Mouse (Mus musculus): ENCODE measurements at regions not wholly inside any gene's neighbourhood (a gene's known extent, or its start where the extent isn't known, plus 50 kb on each side); places are given as distances from the start of the nearest gene placed in this dataset.

DNA sequence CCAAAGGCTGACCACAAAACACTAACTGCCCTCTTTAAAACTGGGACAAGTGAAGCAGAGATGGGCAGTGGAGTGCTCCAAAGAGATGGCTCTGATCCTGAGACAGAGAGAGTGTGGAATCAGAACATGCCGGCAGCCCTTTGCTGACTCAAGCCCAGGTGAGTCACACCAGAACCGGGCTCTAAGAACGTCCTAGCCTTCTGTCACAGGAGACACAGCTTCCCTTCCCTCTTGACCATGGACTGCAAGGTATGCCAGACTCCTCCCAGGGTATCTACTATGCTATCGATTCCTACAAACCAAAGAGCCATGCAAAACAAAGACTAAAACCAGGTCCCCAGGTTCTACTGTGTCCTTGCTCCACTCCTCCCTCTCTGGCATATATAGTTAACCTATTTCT lies 98.0 kb downstream of the Dhx15 start:
- intact Hi-C loops (cut with DNase I) = no loop called here

GRCm38 (mm10) chr5:52088131-52088530 lies 102.2 kb downstream of the Dhx15 start:
- intact Hi-C loops (cut with DNase I) = no loop called here

GRCm38 (mm10) chr5:52086766-52087429 lies 103.4 kb downstream of the Dhx15 start:
- intact Hi-C loops (cut with DNase I) = no loop called here

GRCm38 (mm10) chr5:52080268-52080667 lies 110.0 kb downstream of the Dhx15 start:
- intact Hi-C loops (cut with DNase I) = no loop called here

DNA sequence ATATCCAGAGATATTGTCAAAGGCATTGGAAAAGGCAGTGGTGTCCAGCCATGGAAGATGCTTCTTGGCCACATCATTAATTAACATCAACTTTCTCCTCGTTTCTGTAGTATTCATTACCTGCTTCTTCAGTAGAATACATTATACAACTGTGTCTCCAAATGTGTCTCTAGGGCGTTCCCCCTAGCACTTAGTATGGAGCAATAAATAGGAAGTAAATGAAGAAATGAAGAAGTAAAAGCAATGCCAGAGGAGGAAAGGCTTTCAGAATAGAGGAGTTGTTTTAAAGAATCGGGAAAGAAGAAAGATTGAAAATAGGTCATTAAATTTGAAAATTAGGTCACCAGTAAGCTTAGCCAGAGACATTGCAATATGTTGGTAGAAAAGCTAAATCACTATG lies 112.6 kb downstream of the Dhx15 start:
- intact Hi-C loops (cut with DNase I) = no loop called here

GRCm38 (mm10) chr5:52075096-52075495 lies 115.2 kb downstream of the Dhx15 start:
- intact Hi-C loops (cut with DNase I) = no loop called here

DNA sequence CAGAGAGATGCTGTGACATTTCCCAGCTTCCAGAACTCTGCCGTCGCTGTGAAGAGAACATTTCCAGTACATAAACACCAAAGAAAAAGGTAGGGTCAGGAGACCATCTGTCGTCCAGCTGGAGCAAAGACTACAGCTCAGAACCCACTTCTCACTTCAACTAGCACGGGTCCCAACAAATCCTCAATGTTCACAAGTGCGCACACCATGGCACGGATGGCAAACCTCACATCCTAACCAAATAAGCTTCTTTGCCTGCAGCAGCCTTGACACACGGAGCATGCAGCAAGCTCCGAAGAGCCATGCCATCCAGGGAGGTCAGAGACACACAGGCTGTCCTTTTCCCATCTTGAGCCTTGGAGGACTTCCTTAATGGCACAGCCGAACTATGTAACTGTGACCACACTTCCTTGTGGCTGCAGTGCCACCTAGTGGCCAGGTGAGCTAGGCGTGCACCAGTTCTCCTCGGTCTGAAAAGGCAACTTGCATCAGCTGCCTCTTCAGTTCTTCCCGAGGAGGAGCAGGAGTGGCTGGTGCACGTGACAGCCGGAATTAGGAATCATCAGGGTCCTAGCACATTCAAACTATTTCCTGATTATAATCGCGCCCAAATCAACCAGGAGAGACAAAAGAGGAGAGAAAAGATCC lies 125.4 kb downstream of the Dhx15 start:
- intact Hi-C loops (cut with DNase I) = loop anchor here (10.0 kb wide), 3 partner anchors 540 to 1590 kb away; no protein-coding TSS in a partner anchor

- intact Hi-C loops (cut with DNase I) = loop anchor here (10.0 kb wide), 3 partner anchors 537 to 1587 kb away; no protein-coding TSS in a partner anchor
These were observed 128.1 kb downstream of the Dhx15 start for GRCm38 (mm10) chr5:52062214-52062613.

- intact Hi-C loops (cut with DNase I) = loop anchor here (10.0 kb wide), 3 partner anchors 536 to 1586 kb away; no protein-coding TSS in a partner anchor
These were observed 129.1 kb downstream of the Dhx15 start for GRCm38 (mm10) chr5:52061226-52061625.

GRCm38 (mm10) chr5:52057261-52057660 lies 133.1 kb downstream of the Dhx15 start:
- intact Hi-C loops (cut with DNase I) = no loop called here

DNA sequence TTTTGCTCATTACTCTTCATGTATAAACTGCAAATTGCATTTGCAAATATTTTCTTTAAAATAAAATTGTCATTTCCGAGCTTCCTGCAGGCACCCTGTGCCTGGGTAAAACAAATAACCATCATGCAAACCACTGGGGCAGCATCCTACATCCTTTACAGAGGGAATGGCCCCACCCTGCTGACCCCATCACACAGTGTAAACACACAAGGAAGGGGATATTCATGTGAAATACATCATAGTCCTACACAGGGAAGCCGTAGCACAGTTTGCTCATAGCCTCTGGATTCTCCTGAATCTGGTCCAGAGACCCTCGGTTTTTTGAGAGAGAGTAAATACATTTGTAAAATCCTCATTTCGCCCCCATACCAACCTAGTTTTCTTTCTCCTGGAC lies 138.2 kb downstream of the Dhx15 start:
- intact Hi-C loops (cut with DNase I) = no loop called here

- intact Hi-C loops (cut with DNase I) = no loop called here
These were observed 138.8 kb downstream of the Dhx15 start for GRCm38 (mm10) chr5:52051383-52052071.

DNA sequence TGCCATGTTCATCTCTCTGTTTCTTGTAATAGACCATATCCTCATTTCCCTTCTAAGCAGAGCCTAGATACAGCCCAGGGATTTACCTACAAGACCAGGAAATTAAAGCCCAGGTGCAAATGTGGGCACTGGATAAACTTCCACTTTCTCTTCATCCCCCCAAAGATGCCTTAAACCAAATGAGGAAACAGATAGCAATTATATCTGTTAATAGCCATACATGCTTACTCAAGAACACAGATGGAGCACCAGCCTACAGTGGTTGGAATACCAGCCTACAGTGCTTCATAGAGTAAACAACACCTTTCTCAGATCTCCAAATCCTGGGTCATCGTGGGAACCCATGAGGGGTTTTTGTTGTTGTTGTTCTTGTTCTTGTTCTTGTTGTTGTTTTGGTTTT lies 141.5 kb downstream of the Dhx15 start:
- intact Hi-C loops (cut with DNase I) = no loop called here

- intact Hi-C loops (cut with DNase I) = no loop called here
These were observed 143.6 kb downstream of the Dhx15 start for GRCm38 (mm10) chr5:52046704-52047103.

DNA sequence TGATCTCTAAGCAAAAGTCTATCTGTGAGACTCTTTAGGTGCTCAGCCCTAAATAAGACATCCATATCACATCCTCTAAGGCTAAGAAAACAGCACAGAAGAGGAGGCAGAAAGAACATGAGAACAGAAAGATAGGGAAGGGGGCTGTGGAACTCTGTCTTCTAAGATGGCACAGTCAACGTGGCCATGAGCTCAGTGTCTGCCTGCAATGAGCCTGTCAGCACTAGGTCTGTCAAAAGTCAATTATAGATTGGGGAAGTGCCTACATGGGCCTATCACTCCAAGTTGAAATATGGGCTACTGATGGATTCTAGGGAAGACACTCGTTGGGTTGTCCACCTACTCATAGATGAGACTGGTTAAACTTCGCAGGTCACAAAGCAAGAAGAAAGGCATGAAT lies 146.2 kb downstream of the Dhx15 start:
- intact Hi-C loops (cut with DNase I) = no loop called here

- intact Hi-C loops (cut with DNase I) = no loop called here
These were observed 148.9 kb downstream of the Dhx15 start for GRCm38 (mm10) chr5:52041447-52041846.

DNA sequence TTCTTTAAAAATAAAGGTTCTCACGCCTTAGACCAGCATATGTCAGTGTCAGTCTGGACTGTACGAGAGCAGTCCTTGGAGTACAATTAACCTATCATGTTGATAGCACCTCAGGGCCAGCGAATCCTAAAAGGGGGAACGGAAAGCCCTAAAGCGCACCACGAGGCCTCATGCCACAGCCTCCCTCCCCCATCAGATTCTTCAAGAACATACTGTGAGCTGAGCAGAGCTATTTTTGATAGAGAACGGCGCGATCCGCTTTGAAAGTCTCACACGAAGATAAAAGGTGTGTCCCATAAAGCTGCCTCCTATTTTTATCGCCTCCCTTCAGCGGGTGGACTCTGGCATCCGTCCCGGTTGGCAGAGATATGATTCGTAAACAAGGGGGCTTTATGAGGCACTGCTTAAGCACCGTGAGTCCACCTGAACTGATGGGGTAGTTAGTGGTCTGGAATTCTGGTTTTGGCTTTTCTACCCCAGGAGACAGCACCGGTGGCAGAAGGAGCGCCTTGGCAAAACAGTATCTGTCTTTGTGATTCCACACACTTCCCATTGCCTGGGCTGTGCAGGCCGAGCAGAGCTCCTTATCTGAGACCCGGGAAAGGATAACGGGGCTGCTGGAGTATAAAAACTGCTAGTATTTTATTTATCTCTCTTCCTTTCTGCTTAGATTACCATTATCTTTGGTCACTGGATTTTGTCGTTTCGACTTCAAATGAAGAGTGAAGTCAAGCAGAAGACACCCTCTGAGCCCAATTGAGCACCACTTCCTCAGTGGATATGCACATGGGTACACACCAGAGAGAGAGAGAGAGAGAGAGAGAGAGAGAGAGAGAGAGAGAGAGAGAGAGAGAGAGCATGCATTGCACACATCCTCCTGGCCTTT lies 149.6 kb downstream of the Dhx15 start:
- intact Hi-C loops (cut with DNase I) = no loop called here

GRCm38 (mm10) chr5:52035339-52035738 lies 155.0 kb downstream of the Dhx15 start:
- intact Hi-C loops (cut with DNase I) = no loop called here

DNA sequence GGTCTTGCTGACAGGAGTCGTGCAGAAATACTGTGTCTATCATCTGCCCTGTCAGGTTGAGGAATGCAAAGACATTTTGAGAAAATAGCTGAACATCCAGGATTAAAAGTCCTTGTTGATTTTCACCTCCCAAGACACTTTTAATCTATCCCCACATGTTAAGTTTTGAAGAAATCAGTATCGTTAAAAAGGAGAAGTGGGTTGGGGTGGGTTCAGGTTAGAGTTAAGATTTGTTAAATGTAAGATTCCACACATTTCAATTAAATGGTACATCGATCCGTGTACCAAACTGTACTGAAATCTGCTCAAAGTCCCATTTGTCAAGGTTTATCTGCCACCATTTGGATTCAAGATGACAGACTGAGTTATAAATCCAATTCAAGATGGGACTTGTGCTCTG lies 162.8 kb downstream of the Dhx15 start:
- intact Hi-C loops (cut with DNase I) = no loop called here

DNA sequence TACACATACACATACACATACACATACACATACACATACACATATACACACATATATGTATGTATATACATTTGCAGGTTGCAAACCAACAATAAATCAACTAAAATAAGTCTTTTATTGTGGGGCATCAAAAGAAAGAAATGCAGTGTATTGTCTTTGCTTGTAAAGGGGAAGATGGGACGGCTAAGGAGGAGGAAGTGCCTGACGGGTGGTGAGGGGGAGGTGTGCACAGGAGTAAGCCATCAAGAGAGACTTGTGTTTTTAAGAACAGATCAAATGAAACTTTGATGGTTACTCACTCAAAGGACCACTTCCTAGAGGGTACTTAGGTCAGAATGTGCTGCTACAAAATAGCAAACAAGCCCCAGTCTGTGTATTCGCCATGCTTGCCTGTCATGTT lies 164.2 kb downstream of the Dhx15 start:
- intact Hi-C loops (cut with DNase I) = no loop called here

DNA sequence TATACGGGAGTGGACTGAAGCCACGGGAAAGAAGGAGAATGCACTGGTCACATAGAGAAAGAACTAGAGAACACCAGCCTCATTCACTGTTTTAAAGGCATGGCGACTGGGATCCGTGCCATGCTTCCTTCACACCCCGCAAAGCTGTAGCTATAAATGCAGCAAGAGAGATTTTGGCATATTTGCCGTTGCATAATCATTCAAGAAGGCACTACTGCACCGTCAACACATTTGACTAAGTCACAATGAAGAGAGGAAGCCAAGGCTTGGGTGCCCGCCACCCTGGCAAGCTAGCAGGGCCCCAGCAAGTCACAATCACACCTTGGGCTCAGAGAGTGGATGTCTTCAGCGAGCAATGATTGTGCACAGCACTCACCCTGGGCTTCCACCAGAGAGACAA lies 167.1 kb downstream of the Dhx15 start:
- intact Hi-C loops (cut with DNase I) = no loop called here
